Mouse (Mus musculus) embryonic facial prominence, embryonic 12.5 days (tissue): ENCODE results near the gene Zbtb20. TPM values are rescaled to one million over a fixed set of nuclear protein-coding genes. Genes with fewer than 3 reads are reported as not detected.

Experiments
- ATAC-seq: fragments of 200-750 bp; cut with Nextera tagmentation; 2 replicates; pipeline ENCODE4 v1.8.0; 2017; ENCODE audit not compliant: insufficient number of reproducible peaks, insufficient read depth, low FRiP score, low TSS enrichment
- H3K27ac ChIP-seq: fragments of 300-500 bp; sonication (generic); 2 replicates; pipeline ENCODE4 v1.5.1; 2016; ENCODE audit warnings: mild to moderate bottlenecking
- H3K27me3 ChIP-seq: fragments of 300-500 bp; sonication (generic); 2 replicates; pipeline ENCODE4 v1.6.1; 2016; ENCODE audit warnings: mild to moderate bottlenecking, moderate library complexity
- H3K36me3 ChIP-seq: fragments of 300-500 bp; sonication (generic); 2 replicates; pipeline ENCODE4 v1.6.1; 2016; ENCODE audit warnings: mild to moderate bottlenecking
- H3K4me1 ChIP-seq: fragments of 300-500 bp; sonication (generic); 2 replicates; pipeline ENCODE4 v1.6.1; 2016
- H3K4me2 ChIP-seq: fragments of 300-500 bp; sonication (generic); replicated peaks from 2 replicates; pipeline ENCODE4 v1.6.1; 2016; ENCODE audit warnings: mild to moderate bottlenecking, moderate library complexity
- H3K4me3 ChIP-seq: fragments of 300-500 bp; sonication (generic); 2 replicates; pipeline ENCODE4 v1.5.1; 2016; ENCODE audit warnings: mild to moderate bottlenecking
- H3K9ac ChIP-seq: fragments of 300-500 bp; sonication (generic); 2 replicates; pipeline ENCODE4 v1.6.1; 2016; ENCODE audit warnings: mild to moderate bottlenecking, moderate library complexity
- H3K9me3 ChIP-seq: fragments of 300-500 bp; sonication (generic); 2 replicates; pipeline ENCODE4 v1.6.1; 2016; ENCODE audit warnings: mild to moderate bottlenecking, moderate library complexity
- WGBS: fragments of 180-500 bp; shearing (Covaris S2); methylation state at CpG from one replicate; pipeline ENCODE4 v1.1.7; 2016; 5-methylcytosine and 5-hydroxymethylcytosine counted together
- polyA plus RNA-seq: library from polyadenylated mRNA; unstranded; fragments of >200 nt; fragmentation: Nextera tagmentation; extraction: Ambion mirVana; gene quantifications from 2 replicates; pipeline ENCODE4 v1.2.1, GENCODE M21; 2016

The Zbtb20 gene
- polyA plus RNA-seq, 1 experiment from 2014 or later = 25.8 TPM

DNA sequence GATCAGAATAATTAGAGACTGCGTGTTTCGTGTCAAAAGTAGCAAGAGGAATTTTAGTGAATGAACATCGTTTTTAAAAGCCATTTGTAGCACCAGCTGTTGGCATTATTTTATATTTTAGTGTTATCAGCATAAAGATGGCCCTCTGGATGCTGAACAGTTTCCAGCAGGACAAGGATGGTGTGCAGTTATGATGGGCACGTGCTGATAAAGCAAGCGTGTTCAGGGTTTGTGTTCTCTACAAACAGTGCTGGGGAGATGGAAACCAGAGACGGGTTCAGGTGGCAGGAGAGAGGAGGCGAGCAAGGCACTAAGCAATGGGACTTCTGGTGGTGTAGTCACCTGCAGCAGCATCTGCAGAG is 534.9 kb downstream of the Zbtb20 start:
- 86% methylated on average over 7 of the region's 7 CpGs for WGBS

DNA sequence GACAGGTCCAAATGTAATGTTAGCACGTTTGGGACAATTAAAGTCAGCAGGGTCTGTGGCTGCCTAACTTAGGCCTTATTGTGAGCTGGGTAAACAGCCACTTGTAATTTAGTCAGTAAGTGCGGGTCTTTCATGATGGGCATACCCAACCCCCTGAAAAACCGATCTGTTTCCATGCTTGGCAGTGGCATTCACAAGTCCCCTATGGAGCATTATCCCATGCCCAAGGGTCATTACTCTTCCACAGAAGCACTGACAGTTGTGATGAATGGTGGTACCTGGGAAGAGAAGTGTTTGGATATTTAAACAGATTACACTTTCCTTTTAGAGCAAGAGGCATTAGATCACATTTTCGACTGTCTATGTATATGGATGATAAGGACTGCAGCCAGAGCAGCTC is 540.2 kb downstream of the Zbtb20 start:
- whole genome bisulfite sequencing = 59% methylated on average over 4 of the region's 4 CpGs
- Histone ChIP-seq H3K9ac (no peak overlapping the region), H3K9me3 (no peaks in the 10 kb centered on the region), H3K4me3 (no peak overlapping the region), H3K27me3 (no peaks in the 10 kb centered on the region), H3K4me1 (0 out of 2 replicates have a peak, but pooled peaks cover 4% of the 10 kb centered on the region), H3K27ac (no peak overlapping the region), H3K36me3 (no peaks in the 10 kb centered on the region), H3K4me2 (no peak overlapping the region)
- ATAC-seq = no peak

More for the DNA sequence above, 534.9 kb downstream of the Zbtb20 start:
- Histone ChIP-seq H3K27me3 (no peaks in the 10 kb centered on the region), H3K4me2 (no peak overlapping the region), H3K27ac (no peak overlapping the region), H3K36me3 (no peaks in the 10 kb centered on the region), H3K9me3 (no peaks in the 10 kb centered on the region), H3K9ac (no peak overlapping the region), H3K4me1 (peaks cover 12% of the 10 kb centered on the region), H3K4me3 (no peak overlapping the region)
- ATAC-seq = no peak

DNA sequence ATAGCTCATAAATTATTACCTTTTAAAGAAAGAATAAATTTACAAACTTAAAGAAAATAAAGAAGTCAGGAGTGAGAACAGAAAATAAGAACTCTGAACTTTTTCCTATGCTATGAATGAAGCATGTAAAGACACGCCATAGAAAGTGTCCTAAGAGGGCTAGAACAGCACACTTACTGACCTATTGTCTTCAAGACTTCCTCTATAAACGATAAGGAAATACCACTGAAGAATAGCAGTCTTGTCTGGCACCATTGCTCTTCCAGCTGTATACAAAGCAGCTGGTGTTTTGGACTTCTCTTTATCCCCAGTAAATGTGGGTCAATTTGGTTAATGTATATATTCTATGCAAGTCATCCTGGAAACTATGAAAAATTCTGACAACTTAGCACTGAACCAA is 544.2 kb downstream of the Zbtb20 start:
- ATAC-seq = no peak
- WGBS = 32% methylated on average over 2 of the region's 2 CpGs
- Histone ChIP-seq H3K4me1 (0 out of 2 replicates have a peak, but pooled peaks cover 4% of the 10 kb centered on the region), H3K9me3 (no peaks in the 10 kb centered on the region), H3K4me2 (no peak overlapping the region), H3K9ac (no peak overlapping the region), H3K4me3 (no peak overlapping the region), H3K36me3 (no peaks in the 10 kb centered on the region), H3K27ac (no peak overlapping the region), H3K27me3 (no peaks in the 10 kb centered on the region)

DNA sequence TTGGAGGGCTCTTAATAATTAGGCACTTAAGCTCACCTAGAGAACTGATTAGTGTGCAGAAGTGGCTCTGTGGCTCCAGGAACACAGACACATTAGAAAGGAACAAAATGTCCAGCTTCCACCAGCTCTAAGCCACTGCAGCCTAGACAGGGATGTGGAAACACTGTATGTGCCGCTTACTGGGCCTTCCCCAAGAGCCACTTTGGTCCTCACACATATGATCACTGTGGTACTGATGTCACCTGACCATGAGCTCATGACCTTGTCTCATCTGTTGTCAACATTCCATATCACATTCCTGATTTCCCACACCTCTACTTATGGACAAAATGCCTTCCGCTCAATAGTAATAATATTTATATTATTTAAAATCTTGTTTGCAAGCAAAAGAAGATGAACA is 553.3 kb downstream of the Zbtb20 start:
- Histone ChIP-seq H3K36me3 (no peaks in the 10 kb centered on the region), H3K4me2 (no peak overlapping the region), H3K4me3 (no peak overlapping the region), H3K9ac (no peak overlapping the region), H3K27ac (no peak overlapping the region), H3K4me1 (no peaks in the 10 kb centered on the region), H3K27me3 (no peaks in the 10 kb centered on the region), H3K9me3 (no peaks in the 10 kb centered on the region)
- ATAC-seq = no peak
- 90% methylated on average over 2 of the region's 2 CpGs for WGBS

DNA sequence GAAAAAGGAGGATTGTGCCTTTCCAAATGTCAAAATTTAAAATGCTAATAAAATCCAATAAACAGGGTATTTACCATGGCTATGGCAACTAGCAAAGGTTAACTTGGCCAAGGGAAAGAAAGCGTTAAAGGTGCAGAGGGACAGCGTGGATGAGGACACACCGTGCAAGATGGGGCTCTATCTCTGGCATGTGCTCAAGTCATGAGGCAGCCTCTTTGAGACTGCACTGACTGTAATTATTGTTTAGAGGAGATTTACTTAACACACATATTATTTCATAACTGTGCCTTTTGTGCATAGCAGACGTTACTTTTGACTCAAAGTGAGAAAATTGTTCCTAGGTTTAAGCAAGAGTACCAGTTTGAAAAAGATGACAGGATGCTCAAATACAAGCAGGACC is 554.3 kb downstream of the Zbtb20 start:
- 86% methylated on average over 4 of the region's 4 CpGs for WGBS
- no peak for ATAC-seq
- H3K9me3 ChIP-seq = no peaks in the 10 kb centered on the region
- H3K4me3 ChIP-seq = no peak overlapping the region
- H3K9ac ChIP-seq = no peak overlapping the region
- H3K36me3 ChIP-seq = no peaks in the 10 kb centered on the region
- H3K4me1 ChIP-seq = no peaks in the 10 kb centered on the region
- H3K4me2 ChIP-seq = no peak overlapping the region
- H3K27ac ChIP-seq = no peak overlapping the region
- H3K27me3 ChIP-seq = no peaks in the 10 kb centered on the region

DNA sequence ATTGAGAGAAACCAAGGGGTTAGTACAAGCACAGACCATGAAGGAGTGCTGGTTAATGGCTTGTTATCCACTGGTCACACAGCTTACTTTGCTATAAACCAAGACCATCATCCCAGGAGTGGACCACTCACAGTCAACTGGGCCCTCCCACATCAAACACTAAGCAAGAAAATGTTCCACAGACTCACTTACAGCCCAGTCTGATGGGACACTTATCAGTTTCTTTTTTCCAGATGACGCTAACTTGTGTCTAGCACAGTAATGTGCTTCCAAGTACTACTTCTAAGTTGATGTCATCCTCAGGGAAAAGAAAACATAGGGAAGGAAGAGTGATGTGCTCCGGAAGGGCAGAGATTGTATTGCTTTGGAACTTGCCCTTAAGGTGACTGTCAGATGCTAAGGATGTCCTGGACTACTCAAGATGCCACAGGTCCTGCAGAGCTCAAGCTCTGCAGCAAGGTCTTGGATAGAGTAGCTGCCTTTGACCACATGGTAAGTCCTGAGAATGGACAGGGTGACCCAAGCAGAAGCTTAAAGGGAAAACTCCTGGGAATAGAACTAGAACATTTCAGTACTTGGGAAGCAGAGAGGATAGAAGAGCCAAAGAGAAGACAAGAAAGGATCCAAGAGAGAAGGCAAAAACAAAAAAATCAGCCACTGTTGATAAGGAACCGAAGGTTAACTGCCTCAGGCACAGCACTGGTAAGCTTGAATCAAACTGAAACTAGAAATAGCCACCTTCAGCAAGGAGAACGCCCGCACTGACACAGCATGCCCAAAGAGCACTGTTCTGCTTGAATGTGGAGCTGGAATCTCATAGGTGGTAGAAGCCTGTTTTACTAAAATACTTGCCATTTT is 556.1 kb downstream of the Zbtb20 start:
- Histone ChIP-seq H3K36me3 (no peaks in the 10 kb centered on the region), H3K27me3 (no peaks in the 10 kb centered on the region), H3K9ac (no peak overlapping the region), H3K4me3 (no peak overlapping the region), H3K27ac (no peak overlapping the region), H3K9me3 (no peaks in the 10 kb centered on the region), H3K4me1 (no peaks in the 10 kb centered on the region), H3K4me2 (no peak overlapping the region)
- ATAC-seq = no peak
- WGBS = 74% methylated on average over 5 of the region's 5 CpGs

DNA sequence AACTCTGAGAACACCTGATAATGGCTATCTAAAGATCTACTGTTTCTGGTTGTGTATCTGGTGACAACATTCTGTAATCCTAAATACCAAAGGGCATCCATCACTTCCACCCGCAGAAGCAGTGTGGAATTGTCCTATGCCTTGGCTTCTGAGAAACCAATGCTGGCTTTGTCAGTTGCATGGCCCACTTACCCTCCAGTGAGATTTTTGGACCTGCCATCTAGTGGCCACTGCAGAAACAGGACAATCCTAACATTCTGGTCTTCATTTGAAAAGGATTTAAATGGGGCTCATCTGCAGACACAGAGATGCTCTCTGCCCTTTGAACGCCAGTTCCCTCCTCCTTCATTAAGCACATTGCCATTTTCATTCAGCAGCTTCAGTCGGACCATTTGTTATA is 559.3 kb downstream of the Zbtb20 start:
- Histone ChIP-seq H3K4me2 (no peak overlapping the region), H3K4me3 (no peak overlapping the region), H3K27me3 (no peaks in the 10 kb centered on the region), H3K9me3 (no peaks in the 10 kb centered on the region), H3K27ac (no peak overlapping the region), H3K9ac (no peak overlapping the region), H3K4me1 (no peaks in the 10 kb centered on the region), H3K36me3 (no peaks in the 10 kb centered on the region)
- 49% methylated on average over 3 of the region's 3 CpGs for WGBS
- ATAC-seq = no peak

DNA sequence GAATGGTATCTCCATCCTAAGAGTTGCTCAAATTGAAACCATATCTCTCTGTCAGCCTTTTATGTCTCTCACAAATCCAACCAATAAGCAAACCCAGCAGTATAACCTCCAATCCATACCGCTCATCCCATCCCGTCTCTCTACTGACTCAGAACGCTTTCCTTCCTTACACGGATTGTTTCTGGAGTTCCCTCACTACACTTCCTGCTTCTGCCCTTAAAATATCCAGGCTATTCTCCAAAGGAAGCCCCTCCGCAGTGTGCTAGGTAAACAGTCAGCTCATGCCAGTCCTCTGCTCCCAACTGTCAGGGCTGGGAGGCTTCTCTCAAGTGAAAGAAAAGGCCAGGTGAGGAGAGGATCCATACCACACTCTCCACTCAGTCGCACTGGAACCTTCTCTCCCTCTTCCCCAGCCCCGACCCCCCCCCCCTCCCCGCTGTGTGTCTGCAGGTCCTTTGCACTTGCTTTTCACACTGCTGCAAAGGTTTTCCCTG is 563.2 kb downstream of the Zbtb20 start:
- ATAC-seq = no peak
- Histone ChIP-seq H3K36me3 (no peaks in the 10 kb centered on the region), H3K4me3 (no peak overlapping the region), H3K9me3 (no peaks in the 10 kb centered on the region), H3K4me2 (no peak overlapping the region), H3K9ac (no peak overlapping the region), H3K27me3 (no peaks in the 10 kb centered on the region), H3K27ac (no peak overlapping the region), H3K4me1 (no peaks in the 10 kb centered on the region)
- 75% methylated on average over 8 of the region's 8 CpGs for WGBS

DNA sequence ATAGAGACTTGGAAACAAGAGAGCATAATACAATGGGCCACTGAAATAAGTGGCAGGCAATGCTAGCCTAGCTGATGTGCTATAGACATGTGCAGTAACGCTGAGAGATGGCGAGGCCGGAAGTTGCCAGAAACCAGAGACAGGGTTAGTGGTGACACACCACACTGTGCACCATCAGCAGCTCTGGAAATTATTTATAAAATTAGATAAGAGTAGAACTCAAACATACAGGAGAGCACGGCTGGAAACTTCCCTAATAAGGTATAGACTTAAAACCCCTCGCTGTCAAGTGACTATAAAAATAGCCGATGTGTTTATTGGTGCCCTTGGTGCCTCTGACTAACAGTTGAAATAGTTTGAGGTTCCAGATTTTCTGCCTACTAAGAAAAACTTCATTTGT is 565.7 kb downstream of the Zbtb20 start:
- Histone ChIP-seq H3K4me3 (no peak overlapping the region), H3K27me3 (no peaks in the 10 kb centered on the region), H3K36me3 (no peaks in the 10 kb centered on the region), H3K9ac (no peak overlapping the region), H3K4me1 (no peaks in the 10 kb centered on the region), H3K27ac (no peak overlapping the region), H3K9me3 (no peaks in the 10 kb centered on the region), H3K4me2 (no peak overlapping the region)
- 77% methylated on average over 6 of the region's 6 CpGs for WGBS
- ATAC-seq = no peak

DNA sequence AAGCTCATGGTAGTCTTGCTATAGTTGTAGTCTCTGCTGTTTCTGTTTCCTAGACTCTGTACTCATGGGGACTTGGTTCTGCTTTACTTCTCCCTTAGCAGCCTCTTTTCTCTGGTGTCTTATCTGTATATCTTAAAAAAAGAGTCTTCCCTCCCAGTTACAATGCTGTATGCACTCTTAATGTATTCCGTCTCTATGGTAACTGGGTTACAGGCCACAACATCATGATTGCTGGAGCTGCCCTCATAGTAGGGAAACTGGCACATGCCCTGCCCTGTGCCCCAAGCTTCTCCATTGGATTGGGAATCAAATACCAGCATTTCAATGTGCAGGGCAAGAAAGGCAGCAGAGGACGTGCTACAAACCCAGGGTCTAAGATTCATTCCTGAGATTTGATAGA is 567.4 kb downstream of the Zbtb20 start:
- H3K9me3 ChIP-seq = no peaks in the 10 kb centered on the region
- H3K4me3 ChIP-seq = no peak overlapping the region
- no peak overlapping the region for H3K27ac ChIP-seq
- WGBS = 81% methylated on average over 2 of the region's 2 CpGs
- no peak overlapping the region for H3K9ac ChIP-seq
- no peak for ATAC-seq
- no peaks in the 10 kb centered on the region for H3K4me1 ChIP-seq
- H3K4me2 ChIP-seq = no peak overlapping the region
- H3K36me3 ChIP-seq = no peaks in the 10 kb centered on the region
- H3K27me3 ChIP-seq = no peaks in the 10 kb centered on the region

DNA sequence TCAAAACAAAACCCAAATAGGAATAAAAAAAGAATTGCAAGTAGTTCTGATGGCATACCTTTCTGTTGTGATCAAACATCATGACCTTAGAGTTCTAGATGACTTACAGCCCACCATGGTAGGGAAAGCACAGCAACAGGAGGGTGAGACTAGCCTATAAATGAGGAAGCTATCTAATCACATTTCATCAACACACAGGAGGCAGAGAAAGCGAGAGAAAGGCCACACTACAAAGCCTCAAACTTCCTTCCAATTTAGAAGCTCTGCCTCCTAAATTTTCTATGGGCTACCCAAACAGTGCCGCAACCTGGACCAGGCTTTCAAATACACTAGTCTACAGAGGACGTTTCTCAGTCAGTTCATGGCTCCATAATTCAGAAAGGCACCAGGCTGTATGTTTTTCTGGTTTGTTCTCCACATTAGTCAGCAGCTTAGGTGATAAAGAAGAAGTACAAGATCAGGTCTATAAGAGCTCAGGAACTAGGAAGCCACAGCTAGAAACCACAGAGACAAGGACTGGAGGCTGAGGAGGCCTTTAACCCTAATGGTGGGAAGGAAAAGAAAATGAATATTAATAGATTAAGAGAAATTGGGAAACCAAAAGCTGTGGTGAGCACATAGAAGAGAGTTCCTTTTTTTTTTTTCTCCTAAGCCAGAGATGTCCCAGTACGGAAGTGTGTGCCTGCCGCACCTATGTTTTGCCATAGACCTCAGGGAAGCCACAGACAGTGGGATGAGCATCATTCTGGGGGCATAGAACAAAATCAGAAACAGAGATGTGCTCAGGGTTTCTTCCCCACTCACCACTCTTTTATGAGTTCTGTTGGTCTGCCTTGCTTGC is 572.7 kb downstream of the Zbtb20 start:
- Histone ChIP-seq H3K9ac (no peak overlapping the region), H3K36me3 (no peaks in the 10 kb centered on the region), H3K4me3 (no peak overlapping the region), H3K27ac (no peak overlapping the region), H3K4me1 (no peaks in the 10 kb centered on the region), H3K27me3 (no peaks in the 10 kb centered on the region), H3K4me2 (no peak overlapping the region), H3K9me3 (no peaks in the 10 kb centered on the region)
- 91% methylated on average over 5 of the region's 5 CpGs for WGBS
- ATAC-seq = no peak
